Mouse (Mus musculus) forebrain, embryonic 11.5 days (tissue): ENCODE data around the gene 1810055G02Rik. TPM values are rescaled to one million over a fixed set of nuclear protein-coding genes. Genes with fewer than 3 reads are reported as not detected.

Experiments used
- ATAC-seq: fragments of 200-750 bp; cut with Nextera tagmentation; replicated peaks from 2 replicates; pipeline ENCODE4 v1.8.0; 2017; ENCODE audit warnings: moderate TSS enrichment; ENCODE audit not compliant: low FRiP score
- DNase-seq: peaks from one replicate; pipeline ENCODE4 v3.0.0-alpha.2; 2017; ENCODE audit warnings: low spot score
- H3K27ac ChIP-seq: fragments of 300-500 bp; sonication (generic); 2 replicates; pipeline ENCODE4 v1.5.1; 2014; ENCODE audit warnings: low read depth, low read length
- H3K27me3 ChIP-seq: fragments of 300-500 bp; sonication (generic); 2 replicates; pipeline ENCODE4 v1.6.1; 2014; ENCODE audit warnings: mild to moderate bottlenecking, low read length, mixed read lengths; ENCODE audit not compliant: control insufficient read depth, insufficient read depth
- H3K36me3 ChIP-seq: fragments of 300-500 bp; sonication (generic); 2 replicates; pipeline ENCODE4 v1.6.1; 2014; ENCODE audit warnings: mild to moderate bottlenecking, low read length, moderate library complexity, mixed read lengths; ENCODE audit not compliant: control insufficient read depth, insufficient read depth
- H3K4me1 ChIP-seq: fragments of 300-500 bp; sonication (generic); replicated peaks from 2 replicates; pipeline ENCODE4 v1.6.1; 2014; ENCODE audit warnings: low read length, mixed read lengths; ENCODE audit not compliant: control insufficient read depth, insufficient read depth
- H3K4me2 ChIP-seq: fragments of 300-500 bp; sonication (generic); 2 replicates; pipeline ENCODE4 v1.6.1; 2014; ENCODE audit warnings: low read depth, mild to moderate bottlenecking, low read length, moderate library complexity, mixed read lengths; ENCODE audit not compliant: severe bottlenecking
- H3K4me3 ChIP-seq: fragments of 300-500 bp; sonication (generic); 2 replicates; pipeline ENCODE4 v1.5.1; 2014; ENCODE audit warnings: low read depth, low read length
- H3K9ac ChIP-seq: fragments of 300-500 bp; sonication (generic); 2 replicates; pipeline ENCODE4 v1.6.1; 2014; ENCODE audit warnings: low read length
- H3K9me3 ChIP-seq: fragments of 300-500 bp; sonication (generic); 2 replicates; pipeline ENCODE4 v1.6.1; 2016; ENCODE audit warnings: low read length, mixed read lengths; ENCODE audit not compliant: control insufficient read depth
- WGBS: fragments of 180-500 bp; shearing (Covaris S2); extraction: QIAGEN DNeasy Blood & Tissue Kit; methylation state at CpG from one replicate; pipeline ENCODE4 v1.1.7; 2014; 5-methylcytosine and 5-hydroxymethylcytosine counted together
- polyA plus RNA-seq: library from polyadenylated mRNA; unstranded; fragments of >200 nt; fragmentation: Nextera tagmentation; extraction: Ambion mirVana; gene quantifications from 2 replicates; pipeline ENCODE4 v1.2.1, GENCODE M21; 2014

The 1810055G02Rik gene
- polyA plus RNA-seq, 1 experiment from 2014 or later: 42.3 TPM

- 0 out of 2 replicates have a peak, but pooled peaks cover 3% of the 10 kb centered on the region for H3K4me1 ChIP-seq
- WGBS: 81% methylated on average over 4 of the region's 4 CpGs
- H3K4me3 ChIP-seq: no peak overlapping the region
- no peaks in the 10 kb centered on the region for H3K27me3 ChIP-seq
- H3K9ac ChIP-seq: no peak overlapping the region
- ATAC-seq (no peak), DNase-seq (no peak)
- no peaks in the 10 kb centered on the region for H3K36me3 ChIP-seq
- H3K9me3 ChIP-seq: no peaks in the 10 kb centered on the region
- H3K4me2 ChIP-seq: no peak overlapping the region
- no peak overlapping the region for H3K27ac ChIP-seq
Observed at GRCm38 (mm10) chr19:3765221-3765820, 57.2 kb downstream of the 1810055G02Rik start.

GRCm38 (mm10) chr19:3766378-3766777, 58.3 kb downstream of the 1810055G02Rik start:
- H3K27ac ChIP-seq: no peak overlapping the region

GRCm38 (mm10) chr19:3767276-3767780, 59.2 kb downstream of the 1810055G02Rik start, which contains the start of gene Kmt5b:
Gene Kmt5b (plus strand): TSS chr19:3767421.
- H3K4me3 ChIP-seq: peak within 1 kb of the TSS; percentile 98
- DNase-seq: no peak

More at GRCm38 (mm10) chr19:3766378-3766777, 58.3 kb downstream of the 1810055G02Rik start:
- ATAC-seq (no peak), DNase-seq (no peak)
- no peak overlapping the region for H3K4me3 ChIP-seq
- WGBS: 95% methylated on average over 5 of the region's 5 CpGs
- peak overlapping the region; percentile 88; the same call in 1 of the 2 replicates for H3K4me2 ChIP-seq
- 0 out of 2 replicates have a peak, but pooled peaks cover 3% of the 10 kb centered on the region for H3K4me1 ChIP-seq
- no peak overlapping the region for H3K9ac ChIP-seq
- no peaks in the 10 kb centered on the region for H3K36me3 ChIP-seq
- H3K9me3 ChIP-seq: no peaks in the 10 kb centered on the region
- H3K27me3 ChIP-seq: no peaks in the 10 kb centered on the region

More at GRCm38 (mm10) chr19:3767276-3767780, 59.2 kb downstream of the 1810055G02Rik start, which contains the start of gene Kmt5b:
- WGBS: under 1% methylated on average over 39 of the region's 39 CpGs
- H3K9ac ChIP-seq: peak within 1 kb of the TSS; percentile 100
- H3K9me3 ChIP-seq: no peaks in the 10 kb centered on the region
- peak; percentile 59 for ATAC-seq
- H3K4me1 ChIP-seq: 0 out of 2 replicates have a peak, but pooled peaks cover 3% of the 10 kb centered on the region
- peak within 1 kb of the TSS; percentile 88 for H3K4me2 ChIP-seq
- H3K27ac ChIP-seq: peak within 1 kb of the TSS; percentile 100
- H3K27me3 ChIP-seq: no peaks in the 10 kb centered on the region
- no peaks in the 10 kb centered on the region for H3K36me3 ChIP-seq

Other genes starting within 250 kb of the 1810055G02Rik start
- gene Ppp6r3, start 132.5 kb upstream of the 1810055G02Rik start, polyA plus RNA-seq: 92.3 and 94.1 TPM in 2 replicates
- gene Lrp5, start 21.7 kb upstream of the 1810055G02Rik start, polyA plus RNA-seq: 4.7 and 5.2 TPM in 2 replicates
- 43.2 and 44.6 TPM in 2 replicates for gene Kmt5b, start 59.1 kb downstream of the 1810055G02Rik start, polyA plus RNA-seq
- gene Chka, start 143.5 kb downstream of the 1810055G02Rik start, polyA plus RNA-seq: 65.8 and 70.0 TPM in 2 replicates
- gene Tcirg1, start 198.8 kb downstream of the 1810055G02Rik start, polyA plus RNA-seq: 11.4 and 15.7 TPM in 2 replicates
- 189 and 206 TPM in 2 replicates for gene Ndufs8, start 204.5 kb downstream of the 1810055G02Rik start, polyA plus RNA-seq
- gene Aldh3b1, start 221.5 kb downstream of the 1810055G02Rik start, polyA plus RNA-seq: 0.35 and 0.64 TPM in 2 replicates
- 4.9 and 5.7 TPM in 2 replicates for gene Unc93b1, start 226.9 kb downstream of the 1810055G02Rik start, polyA plus RNA-seq